Mouse (Mus musculus) embryonic stem cell, embryonic (primary cell): Measurements from ENCODE around the gene Tmem213.

ENCODE experiments used
- CTCF ChIA-PET, 4 experiments: fragments of 300-600 bp in 2 of 4; fragments of 350-600 bp in 2 of 4; sonication (Branson Sonifier 250); formaldehyde crosslinking; loops; one replicate each; lab custom pipeline; 2022; ENCODE audit warnings: inconsistent platforms in 2 of 4; lab: Charles Lee
- POLR2A ChIA-PET, 4 experiments: fragments of 300-600 bp in 2 of 4; fragments of 350-600 bp in 2 of 4; sonication (Branson Sonifier 250); formaldehyde crosslinking; loops; one replicate each; lab custom pipeline; 2022; ENCODE audit warnings: antibody characterized with exemption in 4 of 4, inconsistent platforms in 1 of 4; lab: Charles Lee

Gene Tmem213

GRCm38 (mm10) chr6:38103775-38104174 lies 5.3 kb upstream of the Tmem213 start:
- ChIA-PET POLR2A (interaction anchor here in 3 of 4 experiments (0.5 to 1.2 kb wide), 5 partner anchors 11 to 447 kb away, joined by 3 to 6 read pairs (median 3); partner anchors contain the start of gene Luc7l2 (in 1 of the 3)), CTCF (interaction anchor here in 1 of 4 experiments (1.4 kb wide), 1 partner anchor 201 kb away, joined by 3 read pairs; no protein-coding TSS in a partner anchor)

GRCm38 (mm10) chr6:38105924-38106323 lies 3.1 kb upstream of the Tmem213 start:
- POLR2A ChIA-PET, result interaction anchor here (0.7 to 2.5 kb wide), 5 partner anchors 9 to 36 kb away, joined by 3 to 8 read pairs (median 4); no protein-coding TSS in a partner anchor

GRCm38 (mm10) chr6:38108449-38108848 lies 606 bp upstream of the Tmem213 start:
- POLR2A ChIA-PET, result interaction anchor here in 1 of 4 experiments (1.1 kb wide), 1 partner anchor 38 kb away, joined by 4 read pairs; no protein-coding TSS in a partner anchor
- CTCF ChIA-PET, result no interaction called here

More at GRCm38 (mm10) chr6:38105924-38106323, 3.1 kb upstream of the Tmem213 start:
- CTCF ChIA-PET, result no interaction called here

- CTCF ChIA-PET, result interaction anchor here in 1 of 4 experiments (0.5 to 1.2 kb wide), 2 partner anchors 103 to 736 kb away, joined by 3 read pairs; no protein-coding TSS in a partner anchor
These were observed 816 bp downstream of the Tmem213 start for GRCm38 (mm10) chr6:38109871-38110270.

GRCm38 (mm10) chr6:38110859-38111258 lies 1.8 kb downstream of the Tmem213 start:
- ChIA-PET POLR2A (interaction anchor here in 2 of 4 experiments (0.5 to 1.3 kb wide), 2 partner anchors 62 to 582 kb away, joined by 4 to 9 read pairs; no protein-coding TSS in a partner anchor), CTCF (interaction anchor here in 1 of 4 experiments (1.2 kb wide), 1 partner anchor 104 kb away, joined by 3 read pairs; no protein-coding TSS in a partner anchor)

More at GRCm38 (mm10) chr6:38109871-38110270, 816 bp downstream of the Tmem213 start:
- POLR2A ChIA-PET, result interaction anchor here in 1 of 4 experiments (0.6 to 1.3 kb wide), 3 partner anchors 9 to 61 kb away, joined by 3 to 4 read pairs (median 4); no protein-coding TSS in a partner anchor

- POLR2A ChIA-PET, result interaction anchor here in 3 of 4 experiments (0.7 to 1.6 kb wide), 8 partner anchors 9 to 257 kb away, joined by 3 to 4 read pairs (median 4); no protein-coding TSS in a partner anchor
- CTCF ChIA-PET, result no interaction called here
These were observed 7.2 kb downstream of the Tmem213 start for GRCm38 (mm10) chr6:38116107-38116770.

- CTCF ChIA-PET, result no interaction called here
- POLR2A ChIA-PET, result interaction anchor here in 1 of 4 experiments (1.1 kb wide), 1 partner anchor 8 kb away, joined by 3 read pairs; no protein-coding TSS in a partner anchor
These were observed 9.3 kb downstream of the Tmem213 start for GRCm38 (mm10) chr6:38118341-38118740.

GRCm38 (mm10) chr6:38120681-38121371 lies 11.8 kb downstream of the Tmem213 start:
- ChIA-PET CTCF (interaction anchor here in 1 of 4 experiments (0.6 kb wide), 1 partner anchor 558 kb away, joined by 3 read pairs; no protein-coding TSS in a partner anchor), POLR2A (interaction anchor here in 3 of 4 experiments (0.5 to 1.4 kb wide), 4 partner anchors 26 to 172 kb away, joined by 3 to 14 read pairs (median 4); no protein-coding TSS in a partner anchor)

GRCm38 (mm10) chr6:38121843-38122242 lies 12.8 kb downstream of the Tmem213 start:
- ChIA-PET POLR2A (interaction anchor here in 1 of 4 experiments (0.6 to 1.4 kb wide), 4 partner anchors 8 to 32 kb away, joined by 3 to 5 read pairs (median 3); no protein-coding TSS in a partner anchor), CTCF (interaction anchor here in 1 of 4 experiments (0.6 kb wide), 1 partner anchor 171 kb away, joined by 7 read pairs; no protein-coding TSS in a partner anchor)

GRCm38 (mm10) chr6:38122791-38123190 lies 13.7 kb downstream of the Tmem213 start:
- CTCF ChIA-PET, result interaction anchor here in 1 of 4 experiments (0.6 kb wide), 1 partner anchor 803 kb away, joined by 4 read pairs; no protein-coding TSS in a partner anchor

GRCm38 (mm10) chr6:38123471-38124206 lies 14.6 kb downstream of the Tmem213 start:
- ChIA-PET POLR2A (no interaction called here), CTCF (interaction anchor here in 1 of 4 experiments (0.6 kb wide), 1 partner anchor 802 kb away, joined by 4 read pairs; no protein-coding TSS in a partner anchor)

More at GRCm38 (mm10) chr6:38122791-38123190, 13.7 kb downstream of the Tmem213 start:
- POLR2A ChIA-PET, result no interaction called here

GRCm38 (mm10) chr6:38124207-38124835 lies 15.3 kb downstream of the Tmem213 start, which contains the start of gene Atp6v0a4:
Gene Atp6v0a4, minus strand, starts transcription at chr6:38124586.
- ChIA-PET POLR2A (no interaction called here), CTCF (no interaction called here)

GRCm38 (mm10) chr6:38124882-38125281 lies 15.8 kb downstream of the Tmem213 start:
- ChIA-PET POLR2A (interaction anchor here in 1 of 4 experiments (0.6 to 0.7 kb wide), 2 partner anchors 10 to 186 kb away, joined by 3 to 4 read pairs; no protein-coding TSS in a partner anchor), CTCF (interaction anchor here in 1 of 4 experiments (0.6 to 0.7 kb wide), 2 partner anchors 162 to 580 kb away, joined by 3 to 4 read pairs; no protein-coding TSS in a partner anchor)

- ChIA-PET CTCF (interaction anchor here in 1 of 4 experiments (0.6 to 0.7 kb wide), 2 partner anchors 161 to 579 kb away, joined by 3 to 4 read pairs; no protein-coding TSS in a partner anchor), POLR2A (interaction anchor here in 1 of 4 experiments (0.6 to 0.7 kb wide), 2 partner anchors 9 to 186 kb away, joined by 3 to 4 read pairs; no protein-coding TSS in a partner anchor)
These were observed 16.4 kb downstream of the Tmem213 start for GRCm38 (mm10) chr6:38125462-38125861.

GRCm38 (mm10) chr6:38128115-38128514 lies 19.1 kb downstream of the Tmem213 start:
- ChIA-PET CTCF (interaction anchor here in 1 of 4 experiments (0.7 kb wide), 1 partner anchor 1086 kb away, joined by 4 read pairs; no protein-coding TSS in a partner anchor), POLR2A (interaction anchor here in 1 of 4 experiments (0.5 kb wide), 2 partner anchors 32 to 87 kb away, joined by 3 to 4 read pairs; no protein-coding TSS in a partner anchor)

- CTCF ChIA-PET, result interaction anchor here in 3 of 4 experiments (0.6 to 2.8 kb wide), 11 partner anchors 8 to 1316 kb away, joined by 3 to 11 read pairs (median 4); no protein-coding TSS in a partner anchor
- POLR2A ChIA-PET, result interaction anchor here in 1 of 4 experiments (0.6 to 1.4 kb wide), 4 partner anchors 8 to 163 kb away, joined by 3 read pairs; no protein-coding TSS in a partner anchor
These were observed 20.8 kb downstream of the Tmem213 start for GRCm38 (mm10) chr6:38129883-38130282.
